In genomic region chr13:43005131-43005579, GRCm38 (mm10) we compare ENCODE assay signal across 11 mouse cellular contexts.
DNase-seq lines count a peak whose midpoint lies in the region; ATAC-seq lines count a peak whose summit lies in the region.
"Had no signal": no experiment of that assay in that cellular context is flagged by ENCODE, and none has a peak within 500 bp of the region (broad histone marks: within the 10 kb centered on the region; RNA-seq: fewer than 3 reads in every experiment).

No protein-coding gene starts in this region.

- intact Hi-C loops in heart, postnatal 25 days (cut with DNase I) = no loop called here
- intact Hi-C loops in left cerebral cortex, postnatal 25 days (cut with DNase I) = no loop called here

- ATAC-seq in embryonic facial prominence, embryonic 12.5 days (ENCODE audit: insufficient number of reproducible peaks, insufficient read depth, low FRiP score, low TSS enrichment) = no peak
- ATAC-seq in lung, embryonic 16.5 days (ENCODE audit: low read depth) = peak; percentile 97
- ATAC-seq: hindbrain, embryonic 16.5 days had no signal

- WGBS in embryonic facial prominence, embryonic 12.5 days = 11% methylated on average over 3 of the region's 3 CpGs
- WGBS in lung, embryonic 16.5 days = 7% methylated on average over 3 of the region's 3 CpGs

- no peaks in the 10 kb centered on the region for H3K9me3 ChIP-seq in embryonic facial prominence, embryonic 12.5 days
- no peaks in the 10 kb centered on the region for H3K9me3 ChIP-seq in lung, embryonic 16.5 days (ENCODE audit: control insufficient read depth, low read length)
- H3K9me3 ChIP-seq: megakaryocyte, embryonic 14.5 days had no signal

- no peak overlapping the region for H3K4me3 ChIP-seq in embryonic facial prominence, embryonic 12.5 days
- no peak overlapping the region for H3K4me3 ChIP-seq in lung, embryonic 16.5 days (ENCODE audit: low read length)
- H3K4me3 ChIP-seq: megakaryocyte, embryonic 14.5 days had no signal

- no peaks in the 10 kb centered on the region for H3K27me3 ChIP-seq in embryonic facial prominence, embryonic 12.5 days
- no peaks in the 10 kb centered on the region for H3K27me3 ChIP-seq in lung, embryonic 16.5 days (ENCODE audit: control insufficient read depth, insufficient read depth, low read depth, low read length)
- H3K27me3 ChIP-seq: megakaryocyte, embryonic 14.5 days had no signal

- no peak overlapping the region for H3K9ac ChIP-seq in embryonic facial prominence, embryonic 12.5 days
- H3K9ac ChIP-seq in lung, embryonic 16.5 days (ENCODE audit: low read length) = no peak overlapping the region

- H3K36me3 ChIP-seq in embryonic facial prominence, embryonic 12.5 days = no peaks in the 10 kb centered on the region
- no peaks in the 10 kb centered on the region for H3K36me3 ChIP-seq in lung, embryonic 16.5 days (ENCODE audit: control insufficient read depth, insufficient read depth, low read length)

- H3K4me2 ChIP-seq in embryonic facial prominence, embryonic 12.5 days (replicated peaks) = 0 out of 2 replicates have a peak overlapping the region, but pooled peaks have one; percentile 7
- H3K4me2 ChIP-seq in lung, embryonic 16.5 days (ENCODE audit: low read depth, low read length) = no peak overlapping the region

- peak; percentile 42 for DNase-seq in embryo, embryonic 10 days (ENCODE audit: low spot score)
- DNase-seq in heart, postnatal 25 days (ENCODE audit: low spot score) = peak; percentile 15
- no peak for DNase-seq in natural killer cell, adult 2 months (ENCODE audit: low spot score in 2 of 2)
- no peak for DNase-seq in thymus, postnatal 36 days
- DNase-seq in left cerebral cortex, postnatal 25 days (ENCODE audit: low spot score in 2 of 2) = no peak
- DNase-seq in liver = no peak
- DNase-seq: cerebellum, adult 9-11 months had no signal

- peaks cover 7% of the 10 kb centered on the region; the same call in 1 of the 2 replicates for H3K4me1 ChIP-seq in embryonic facial prominence, embryonic 12.5 days
- peaks cover 5% of the 10 kb centered on the region; the same call in 1 of the 2 replicates for H3K4me1 ChIP-seq in lung, embryonic 16.5 days (replicated peaks; ENCODE audit: control insufficient read depth, insufficient read depth, low read length)

- H3K27ac ChIP-seq in embryonic facial prominence, embryonic 12.5 days = no peak overlapping the region
- H3K27ac ChIP-seq in lung, embryonic 16.5 days (ENCODE audit: low read length) = peak overlapping the region; percentile 85

Comparison
In these comparisons a context has a peak if more than half of its experiments do, and no peak if none do; other contexts are left out.
1. DNase-seq: peak in embryo, embryonic 10 days (single experiment) and heart, postnatal 25 days (single experiment); none in natural killer cell, adult 2 months (0 of 2), thymus, postnatal 36 days (0 of 2), left cerebral cortex, postnatal 25 days (0 of 2) and liver (single experiment).